Mouse (Mus musculus): ENCODE results near the gene Snapc2. TPM values are rescaled to one million over a fixed set of nuclear protein-coding genes. Genes with fewer than 3 reads are reported as not detected.

Gene Snapc2
- polyA plus RNA-seq (2012; rRNA removed) (11.5 and 13.0 TPM in 2 replicates), polyA plus RNA-seq (2014; fragmentation: Nextera tagmentation; extraction: Ambion mirVana) (14.1 and 15.5 TPM in 2 replicates)

- no peaks in the 10 kb centered on the region for H3K27me3 ChIP-seq (ENCODE audit: control insufficient read depth, insufficient read depth, low read length)
- H3K9me3 ChIP-seq (ENCODE audit: control insufficient read depth, low read length) = no peaks in the 10 kb centered on the region
- H3K4me3 ChIP-seq (ENCODE audit: insufficient read depth in 1 of 2, low read depth in 2 of 2, low read length in 2 of 2) = peak within 1 kb of the TSS; percentile 63 to 85
- H3K36me3 ChIP-seq (replicated peaks; ENCODE audit: control insufficient read depth, insufficient read depth, low read depth) = peaks cover 8% of the 10 kb centered on the region
- ATAC-seq (ENCODE audit: insufficient read depth) = peak; percentile 94
- H3K9ac ChIP-seq (replicated peaks) = peak within 1 kb of the TSS; percentile 60
- WGBS (ENCODE audit: insufficient replicate concordance) = under 1% methylated on average over 69 of the region's 69 CpGs
- peaks cover 5% of the 10 kb centered on the region in 2 experiments for H3K4me1 ChIP-seq (replicated peaks; ENCODE audit: control insufficient read depth in 2 of 2, insufficient read depth in 2 of 2, low read length in 1 of 2)
- TF ChIP-seq CTCF (IDR thresholded peaks at IDR 0.05; ENCODE audit: low read depth) = no peak
- no peak for TF ChIP-seq EP300 (IDR thresholded peaks at IDR 0.05; ENCODE audit: low read depth)
- peak; percentile 87 to 94 (median 94) for DNase-seq (ENCODE audit: low read depth in 3 of 3, low spot score in 3 of 3)
- peak within 1 kb of the TSS; percentile 2; the same call in 1 of the 2 replicates for H3K27ac ChIP-seq
- H3K4me2 ChIP-seq (ENCODE audit: low read depth) = peak within 1 kb of the TSS; percentile 65
These were observed at the start of gene Snapc2 for GRCm38 (mm10) chr8:4252934-4253841. Snapc2 (plus strand) TSS chr8:4253080.

GRCm38 (mm10) chr8:4205246-4206123 is 47.4 kb upstream of the Snapc2 start:
- no peak overlapping the region for H3K4me3 ChIP-seq (ENCODE audit: insufficient read depth in 1 of 2, low read depth in 2 of 2, low read length in 2 of 2)
- DNase-seq (ENCODE audit: low read depth in 3 of 3, low spot score in 3 of 3) (no peak), ATAC-seq (ENCODE audit: insufficient read depth) (0 out of 2 replicates have a peak, but pooled peaks have one; percentile 2)
- H3K36me3 ChIP-seq (replicated peaks; ENCODE audit: control insufficient read depth, insufficient read depth, low read depth) = no peaks in the 10 kb centered on the region
- H3K4me2 ChIP-seq (ENCODE audit: low read depth) = peak overlapping the region; percentile 26
- WGBS (ENCODE audit: insufficient replicate concordance) = 21% methylated on average over 38 of the region's 38 CpGs
- no peak overlapping the region for H3K27ac ChIP-seq
- no peak overlapping the region for H3K9ac ChIP-seq (replicated peaks)
- H3K4me1 ChIP-seq (replicated peaks; ENCODE audit: control insufficient read depth in 2 of 2, insufficient read depth in 2 of 2, low read length in 1 of 2) = no peaks in the 10 kb centered on the region; a peak in 1 of 4 replicates
- H3K9me3 ChIP-seq (ENCODE audit: control insufficient read depth, low read length) = no peaks in the 10 kb centered on the region
- peaks cover 26% of the 10 kb centered on the region for H3K27me3 ChIP-seq (ENCODE audit: control insufficient read depth, insufficient read depth, low read length)
- no peak for TF ChIP-seq EP300 (IDR thresholded peaks at IDR 0.05; ENCODE audit: low read depth)
- TF ChIP-seq CTCF (IDR thresholded peaks at IDR 0.05; ENCODE audit: low read depth) = peak; percentile 33; the same call in 1 of the 2 replicates

- H3K4me1 ChIP-seq (replicated peaks; ENCODE audit: control insufficient read depth in 2 of 2, insufficient read depth in 2 of 2, low read length in 1 of 2) = no peaks in the 10 kb centered on the region; a peak in 1 of 4 replicates
- ATAC-seq (ENCODE audit: insufficient read depth) = peak; percentile 72
- H3K27me3 ChIP-seq (ENCODE audit: control insufficient read depth, insufficient read depth, low read length) = peaks cover 26% of the 10 kb centered on the region
- TF ChIP-seq EP300 (IDR thresholded peaks at IDR 0.05; ENCODE audit: low read depth) (peak; percentile 26; the same call in 1 of the 2 replicates), CTCF (IDR thresholded peaks at IDR 0.05; ENCODE audit: low read depth) (no peak)
- H3K27ac ChIP-seq = no peak overlapping the region
- H3K9ac ChIP-seq (replicated peaks) = no peak overlapping the region
- no peak for DNase-seq (ENCODE audit: low read depth in 3 of 3, low spot score in 3 of 3)
- H3K9me3 ChIP-seq (ENCODE audit: control insufficient read depth, low read length) = no peaks in the 10 kb centered on the region
- WGBS (ENCODE audit: insufficient replicate concordance) = 10% methylated on average over 44 of the region's 44 CpGs
- no peaks in the 10 kb centered on the region for H3K36me3 ChIP-seq (replicated peaks; ENCODE audit: control insufficient read depth, insufficient read depth, low read depth)
- no peak overlapping the region for H3K4me3 ChIP-seq (ENCODE audit: insufficient read depth in 1 of 2, low read depth in 2 of 2, low read length in 2 of 2)
- peak overlapping the region; percentile 26 for H3K4me2 ChIP-seq (ENCODE audit: low read depth)
These were observed 46.5 kb upstream of the Snapc2 start for GRCm38 (mm10) chr8:4206182-4207015.

- Histone ChIP-seq H3K9me3 (ENCODE audit: control insufficient read depth, low read length) (no peaks in the 10 kb centered on the region), H3K27me3 (ENCODE audit: control insufficient read depth, insufficient read depth, low read length) (peaks cover 26% of the 10 kb centered on the region), H3K4me2 (ENCODE audit: low read depth) (no peak overlapping the region), H3K9ac (replicated peaks) (no peak overlapping the region), H3K27ac (no peak overlapping the region), H3K36me3 (replicated peaks; ENCODE audit: control insufficient read depth, insufficient read depth, low read depth) (no peaks in the 10 kb centered on the region), H3K4me3 (ENCODE audit: insufficient read depth in 1 of 2, low read depth in 2 of 2, low read length in 2 of 2) (no peak overlapping the region), H3K4me1 (replicated peaks; ENCODE audit: control insufficient read depth in 2 of 2, insufficient read depth in 2 of 2, low read length in 1 of 2) (no peaks in the 10 kb centered on the region; a peak in 1 of 4 replicates)
- 42% methylated on average over 2 of the region's 2 CpGs for WGBS (ENCODE audit: insufficient replicate concordance)
- ATAC-seq (ENCODE audit: insufficient read depth) = no peak
- TF ChIP-seq CTCF (IDR thresholded peaks at IDR 0.05; ENCODE audit: low read depth) (no peak), EP300 (IDR thresholded peaks at IDR 0.05; ENCODE audit: low read depth) (no peak)
- DNase-seq (ENCODE audit: low read depth in 3 of 3, low spot score in 3 of 3) = no peak
These were observed 45.9 kb upstream of the Snapc2 start for GRCm38 (mm10) chr8:4207016-4207350.

All from liver, embryonic 14.5 days (tissue).